Comparison of ENCODE assay signal across 17 mouse cellular contexts in genomic region chrX:140513379-140513778, GRCm38 (mm10). TPM values are rescaled to one million over a fixed set of nuclear protein-coding genes. Genes with fewer than 3 reads are reported as not detected.
DNase-seq lines count a peak whose midpoint lies in the region; ATAC-seq and TF ChIP-seq lines count a peak whose summit lies in the region.
"Had no signal": no experiment of that assay in that cellular context is flagged by ENCODE, and none has a peak within 500 bp of the region (broad histone marks: within the 10 kb centered on the region; RNA-seq: fewer than 3 reads in every experiment).

No protein-coding gene starts in this region.

- H3K4me2 ChIP-seq in heart, embryonic 11.5 days, result no peak overlapping the region
- no peak overlapping the region for H3K4me2 ChIP-seq in midbrain, embryonic 15.5 days
- H3K4me2 ChIP-seq: heart, embryonic 13.5 days; hindbrain, embryonic 13.5 days; midbrain, embryonic 12.5 days; stomach, embryonic 15.5 days had no signal

- H3K4me3 ChIP-seq in heart, adult 2 months, result no peak overlapping the region
- no peak overlapping the region for H3K4me3 ChIP-seq in heart, embryonic 11.5 days (ENCODE audit: low read depth, low read length)
- no peak overlapping the region for H3K4me3 ChIP-seq in midbrain, embryonic 10.5 days
- H3K4me3 ChIP-seq in midbrain, embryonic 15.5 days, result no peak overlapping the region
- H3K4me3 ChIP-seq: heart, embryonic 13.5 days; hindbrain, embryonic 13.5 days; midbrain, embryonic 12.5 days; stomach, embryonic 15.5 days had no signal

- H3K9ac ChIP-seq in heart, adult 2 months (ENCODE audit: low read depth, low read length), result no peak overlapping the region
- no peak overlapping the region for H3K9ac ChIP-seq in heart, embryonic 11.5 days (ENCODE audit: low read depth, low read length)
- H3K9ac ChIP-seq in midbrain, embryonic 15.5 days, result no peak overlapping the region
- H3K9ac ChIP-seq: heart, embryonic 13.5 days; hindbrain, embryonic 13.5 days; midbrain, embryonic 12.5 days; stomach, embryonic 15.5 days had no signal

- intact Hi-C loops in heart, adult 2 months (cut with DNase I), result no loop called here
- intact Hi-C loops in heart, postnatal 36 days (cut with DNase I), result no loop called here

- H3K9me3 ChIP-seq in heart, embryonic 11.5 days (replicated peaks; ENCODE audit: control insufficient read depth, low read length), result no peaks in the 10 kb centered on the region
- H3K9me3 ChIP-seq in midbrain, embryonic 10.5 days (replicated peaks), result no peaks in the 10 kb centered on the region
- H3K9me3 ChIP-seq in midbrain, embryonic 15.5 days, result no peaks in the 10 kb centered on the region
- H3K9me3 ChIP-seq: heart, embryonic 13.5 days; hindbrain, embryonic 13.5 days; midbrain, embryonic 12.5 days; stomach, embryonic 15.5 days had no signal

- DNase-seq in heart, adult 2 months, result peak; percentile 69 to 75
- no peak for DNase-seq in midbrain, embryonic 10.5 days (ENCODE audit: low spot score)
- peak; percentile 65 to 67 for DNase-seq in heart, postnatal 36 days
- peak; percentile 40 for DNase-seq in testis, postnatal 10 days (ENCODE audit: low spot score)
- DNase-seq in spleen, postnatal 36 days (ENCODE audit: low spot score in 2 of 2), result no peak
- no peak for DNase-seq in layer of hippocampus, adult 9-10 months (ENCODE audit: low spot score)
- DNase-seq: cerebellum, adult 11-12 months; cerebellum, postnatal 36 days; kidney, adult 11 months; thymus, postnatal 25 days had no signal

- H3K36me3 ChIP-seq in heart, adult 2 months (ENCODE audit: control insufficient read depth, insufficient read depth, low read length), result peaks cover 3% of the 10 kb centered on the region
- H3K36me3 ChIP-seq in heart, embryonic 11.5 days (ENCODE audit: control insufficient read depth, insufficient read depth, low read length), result no peaks in the 10 kb centered on the region
- H3K36me3 ChIP-seq in midbrain, embryonic 10.5 days, result no peaks in the 10 kb centered on the region
- H3K36me3 ChIP-seq in midbrain, embryonic 15.5 days (replicated peaks), result no peaks in the 10 kb centered on the region
- H3K36me3 ChIP-seq: heart, embryonic 13.5 days; hindbrain, embryonic 13.5 days; midbrain, embryonic 12.5 days; stomach, embryonic 15.5 days had no signal

- TF ChIP-seq POLR2A in heart, adult 2 months (IDR thresholded peaks at IDR 0.05; ENCODE audit: insufficient read depth, low read depth, low read length), result peak; percentile 53

- ATAC-seq in heart, embryonic 11.5 days (replicated peaks; ENCODE audit: insufficient number of reproducible peaks, low FRiP score, low TSS enrichment), result no peak
- ATAC-seq in midbrain, embryonic 15.5 days (replicated peaks), result no peak
- ATAC-seq: forebrain, embryonic 16.5 days had no signal

- peak overlapping the region; percentile 43 for H3K27ac ChIP-seq in heart, adult 2 months
- no peak overlapping the region for H3K27ac ChIP-seq in heart, embryonic 11.5 days (ENCODE audit: low read depth, low read length)
- H3K27ac ChIP-seq in midbrain, embryonic 10.5 days (replicated peaks), result peak overlapping the region; percentile 0; the same call in 1 of the 2 replicates
- no peak overlapping the region for H3K27ac ChIP-seq in midbrain, embryonic 15.5 days
- H3K27ac ChIP-seq: heart, embryonic 13.5 days; hindbrain, embryonic 13.5 days; midbrain, embryonic 12.5 days; stomach, embryonic 15.5 days had no signal

- H3K79me2 ChIP-seq in heart, adult 2 months (replicated peaks; ENCODE audit: control insufficient read depth, insufficient read depth, low read length), result no peaks in the 10 kb centered on the region

- 53% methylated on average over 2 of the region's 2 CpGs for WGBS in heart, adult 2 months
- 74% methylated on average over 2 of the region's 2 CpGs for WGBS in heart, embryonic 11.5 days (ENCODE audit: insufficient replicate concordance)
- 87% methylated on average over 2 of the region's 2 CpGs for WGBS in midbrain, embryonic 10.5 days
- 97% methylated on average over 2 of the region's 2 CpGs for WGBS in midbrain, embryonic 15.5 days

- TF ChIP-seq CTCF in heart, adult 2 months (IDR thresholded peaks at IDR 0.05), result no peak

- no peaks in the 10 kb centered on the region for H3K27me3 ChIP-seq in heart, adult 2 months (ENCODE audit: control insufficient read depth, insufficient read depth, low read length)
- H3K27me3 ChIP-seq in heart, embryonic 11.5 days (ENCODE audit: control insufficient read depth, insufficient read depth, low read length), result peaks cover 7% of the 10 kb centered on the region
- peaks cover 96% of the 10 kb centered on the region for H3K27me3 ChIP-seq in midbrain, embryonic 10.5 days (ENCODE audit: low read depth, poor library complexity, severe bottlenecking)
- H3K27me3 ChIP-seq in midbrain, embryonic 15.5 days (replicated peaks), result peaks cover 25% of the 10 kb centered on the region

- peaks cover 13% of the 10 kb centered on the region for H3K4me1 ChIP-seq in heart, adult 2 months (ENCODE audit: control insufficient read depth, insufficient read depth, low read length)
- peaks cover 5% of the 10 kb centered on the region; the same call in 1 of the 2 replicates for H3K4me1 ChIP-seq in heart, embryonic 11.5 days (ENCODE audit: control insufficient read depth, insufficient read depth, low read length)
- H3K4me1 ChIP-seq in midbrain, embryonic 10.5 days, result peaks cover 43% of the 10 kb centered on the region
- no peaks in the 10 kb centered on the region for H3K4me1 ChIP-seq in midbrain, embryonic 15.5 days
- H3K4me1 ChIP-seq: stomach, embryonic 15.5 days had no signal

- TF ChIP-seq EP300 in heart, adult 2 months (IDR thresholded peaks at IDR 0.05; ENCODE audit: insufficient read depth, low read depth, low read length), result peak; percentile 97

RNA-seq across cellular contexts. Expression of gene Prps1, which starts 57.0 kb away (rescaled TPM):
- 10 to 100 TPM; 24.5 to 28.0 TPM for total RNA-seq in heart, adult 2 months (2021)
- polyA plus RNA-seq in heart, adult 2 months (2012; rRNA removed), result 14.9 and 23.4 TPM in 2 replicates
- 59.5 and 70.2 TPM in 2 replicates for polyA plus RNA-seq in heart, embryonic 11.5 days (2014; fragmentation: Nextera tagmentation; extraction: Ambion mirVana)
- polyA plus RNA-seq in midbrain, embryonic 10.5 days (2016; fragmentation: Nextera tagmentation; extraction: Ambion mirVana), result 84.9 and 90.4 TPM in 2 replicates
- 78.5 and 78.9 TPM in 2 replicates for polyA plus RNA-seq in midbrain, embryonic 15.5 days (2015; fragmentation: Nextera tagmentation; extraction: Ambion mirVana)
- total RNA-seq in heart, postnatal 36 days (2021), result 10 to 100 TPM; 27.4 to 30.5 TPM

Comparison
In these comparisons a context has a peak if more than half of its experiments do, and no peak if none do; other contexts are left out.
1. H3K27ac ChIP-seq: peak in heart, adult 2 months (single experiment) and midbrain, embryonic 10.5 days (single experiment); none in heart, embryonic 11.5 days (single experiment) and midbrain, embryonic 15.5 days (single experiment).
2. DNase-seq: peak in heart, adult 2 months (2 of 2), heart, postnatal 36 days (2 of 2) and testis, postnatal 10 days (single experiment); none in midbrain, embryonic 10.5 days (single experiment), spleen, postnatal 36 days (0 of 2) and layer of hippocampus, adult 9-10 months (single experiment).